Mouse (Mus musculus) stomach, embryonic 14.5 days (tissue): ENCODE data around the gene Lamtor2. TPM values are rescaled to one million over a fixed set of nuclear protein-coding genes. Genes with fewer than 3 reads are reported as not detected.

Experiments used
- ATAC-seq: fragments of 200-750 bp; cut with Nextera tagmentation; 2 replicates; pipeline ENCODE4 v1.8.0; 2017; ENCODE audit warnings: low read depth, moderate TSS enrichment; ENCODE audit not compliant: insufficient number of reproducible peaks, insufficient read depth, low FRiP score
- H3K27ac ChIP-seq: fragments of 300-500 bp; sonication (generic); 2 replicates; pipeline ENCODE4 v1.5.1; 2014; ENCODE audit warnings: mild to moderate bottlenecking, low read length, moderate library complexity, mixed read lengths
- H3K27me3 ChIP-seq: fragments of 300-500 bp; sonication (generic); 2 replicates; pipeline ENCODE4 v1.6.1; 2014; ENCODE audit warnings: low read length, control low read depth, mixed read lengths; ENCODE audit not compliant: control insufficient read depth, insufficient read depth
- H3K36me3 ChIP-seq: fragments of 300-500 bp; sonication (generic); 2 replicates; pipeline ENCODE4 v1.6.1; 2014; ENCODE audit warnings: mild to moderate bottlenecking, control low read depth, low read length, moderate library complexity, mixed read lengths; ENCODE audit not compliant: control insufficient read depth, insufficient read depth
- H3K4me1 ChIP-seq: fragments of 300-500 bp; sonication (generic); 2 replicates; pipeline ENCODE4 v1.6.1; 2014; ENCODE audit warnings: low read length, control low read depth, mixed read lengths; ENCODE audit not compliant: control insufficient read depth, insufficient read depth
- H3K4me2 ChIP-seq: fragments of 300-500 bp; sonication (generic); replicated peaks from 2 replicates; pipeline ENCODE4 v1.6.1; 2014; ENCODE audit warnings: low read depth, low read length, control low read depth
- H3K4me3 ChIP-seq: fragments of 300-500 bp; sonication (generic); 2 replicates; pipeline ENCODE4 v1.5.1; 2014; ENCODE audit warnings: low read depth, low read length, control low read depth
- H3K9ac ChIP-seq: fragments of 300-500 bp; sonication (generic); replicated peaks from 2 replicates; pipeline ENCODE4 v1.6.1; 2014; ENCODE audit warnings: low read depth, mild to moderate bottlenecking, control low read depth, low read length, moderate library complexity, mixed read lengths
- H3K9me3 ChIP-seq: fragments of 300-500 bp; sonication (generic); 2 replicates; pipeline ENCODE4 v1.6.1; 2016; ENCODE audit warnings: low read depth, low read length, control low read depth; ENCODE audit not compliant: control insufficient read depth
- WGBS: fragments of 180-500 bp; shearing (Covaris S2); extraction: QIAGEN DNeasy Blood & Tissue Kit; methylation state at CpG from one replicate; pipeline ENCODE4 v1.1.7; 2014; 5-methylcytosine and 5-hydroxymethylcytosine counted together
- polyA plus RNA-seq: library from polyadenylated mRNA; unstranded; fragments of >200 nt; fragmentation: Nextera tagmentation; extraction: Ambion mirVana; gene quantifications from 2 replicates; pipeline ENCODE4 v1.2.1, GENCODE M21; 2014

The Lamtor2 gene
- polyA plus RNA-seq, 1 experiment from 2014 or later = 84.8 TPM

DNA sequence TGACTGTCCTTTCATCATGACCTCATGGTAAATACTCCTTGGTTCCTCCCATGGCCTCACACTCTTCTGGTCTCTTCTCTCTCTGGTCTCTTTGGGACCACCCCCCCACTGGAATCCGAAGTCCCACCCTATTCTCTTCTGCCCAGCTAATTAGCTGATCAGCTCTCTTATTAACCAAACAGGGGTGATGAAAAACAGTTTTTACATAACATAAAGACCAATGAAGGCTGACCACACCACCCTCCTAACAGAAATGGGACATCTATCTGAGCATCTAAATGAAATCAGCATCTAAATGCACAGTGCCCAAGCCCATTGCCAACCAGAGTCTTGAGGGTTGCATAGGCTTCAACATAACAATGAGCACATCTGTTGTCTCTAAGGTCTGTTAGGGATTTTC, 19.0 kb upstream of the Lamtor2 start:
- 70% methylated on average over 1 of the region's 1 CpGs for WGBS
- no peaks in the 10 kb centered on the region for H3K9me3 ChIP-seq
- H3K27ac ChIP-seq = no peak overlapping the region
- no peak overlapping the region for H3K9ac ChIP-seq
- no peak overlapping the region for H3K4me2 ChIP-seq
- no peak for ATAC-seq
- no peak overlapping the region for H3K4me3 ChIP-seq
- H3K27me3 ChIP-seq = no peaks in the 10 kb centered on the region
- H3K36me3 ChIP-seq = peaks cover 25% of the 10 kb centered on the region
- no peaks in the 10 kb centered on the region for H3K4me1 ChIP-seq

DNA sequence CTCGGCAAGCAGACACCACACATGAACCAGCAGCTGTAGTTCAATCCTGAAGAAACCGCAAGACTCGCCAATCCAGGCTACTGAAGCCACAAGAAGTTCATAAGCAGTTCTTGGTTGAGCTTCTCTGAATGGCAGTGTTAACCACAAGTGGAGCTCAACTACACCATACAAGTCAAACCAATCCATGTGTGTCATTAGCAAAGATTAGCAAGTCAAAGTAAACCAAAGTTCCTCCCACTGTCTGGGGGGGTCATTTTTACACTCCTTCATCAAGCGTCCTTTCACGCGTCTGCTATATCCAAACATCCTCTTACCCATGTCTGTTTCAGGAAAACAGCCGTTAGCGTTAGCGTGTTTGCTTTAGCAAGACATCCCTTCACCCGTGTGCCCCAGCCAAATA, 17.5 kb upstream of the Lamtor2 start:
- Histone ChIP-seq H3K4me2 (no peak overlapping the region), H3K27ac (no peak overlapping the region), H3K4me3 (no peak overlapping the region), H3K36me3 (peaks cover 40% of the 10 kb centered on the region), H3K9me3 (no peaks in the 10 kb centered on the region), H3K27me3 (no peaks in the 10 kb centered on the region), H3K4me1 (no peaks in the 10 kb centered on the region), H3K9ac (no peak overlapping the region)
- no peak for ATAC-seq
- WGBS = 94% methylated on average over 10 of the region's 10 CpGs

DNA sequence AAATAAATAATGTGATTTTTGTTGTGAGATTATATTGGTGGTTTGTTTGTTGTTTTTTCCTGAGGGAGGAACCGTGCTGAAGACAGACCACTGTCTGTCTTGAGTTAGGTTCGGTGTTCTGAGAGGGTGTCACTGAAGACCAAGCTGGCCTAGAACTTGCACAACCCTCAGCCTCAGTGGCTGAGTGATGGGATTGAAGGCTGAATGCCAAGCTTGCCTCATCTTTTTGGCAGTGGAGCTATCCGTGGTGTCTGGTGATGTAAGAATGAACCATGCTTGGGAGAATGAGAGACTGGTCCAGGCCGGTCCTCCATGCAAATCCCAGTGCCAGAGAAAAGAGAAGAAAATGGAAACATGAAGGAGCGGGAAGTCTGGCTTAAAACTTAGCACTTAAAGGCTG, 16.8 kb upstream of the Lamtor2 start:
- Histone ChIP-seq H3K4me1 (no peaks in the 10 kb centered on the region), H3K9ac (no peak overlapping the region), H3K4me3 (no peak overlapping the region), H3K27me3 (no peaks in the 10 kb centered on the region), H3K36me3 (peaks cover 46% of the 10 kb centered on the region), H3K9me3 (no peaks in the 10 kb centered on the region), H3K4me2 (no peak overlapping the region), H3K27ac (no peak overlapping the region)
- ATAC-seq = no peak
- WGBS = 89% methylated on average over 5 of the region's 5 CpGs

DNA sequence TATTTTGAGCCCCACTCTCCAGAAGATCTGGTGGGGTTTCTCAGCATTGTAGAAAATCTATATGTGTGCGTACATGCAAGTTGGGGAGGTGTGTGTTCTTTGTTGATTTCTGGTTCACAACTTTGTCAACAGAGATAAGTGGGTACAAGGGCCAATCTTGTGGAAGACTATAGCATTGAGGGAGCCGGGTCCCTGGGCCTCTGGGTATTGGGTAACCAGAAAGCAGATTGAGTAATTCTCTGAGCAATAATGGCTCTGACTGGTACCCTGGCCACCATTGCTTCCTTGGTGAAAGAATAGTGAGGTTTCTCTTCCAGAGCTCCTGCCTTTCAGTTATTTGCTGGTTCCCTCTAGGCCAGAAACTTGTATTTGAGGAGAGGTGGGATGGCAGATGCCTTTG, 16.2 kb upstream of the Lamtor2 start:
- H3K36me3 ChIP-seq = peaks cover 52% of the 10 kb centered on the region
- H3K27me3 ChIP-seq = no peaks in the 10 kb centered on the region
- H3K9me3 ChIP-seq = no peaks in the 10 kb centered on the region
- no peak overlapping the region for H3K9ac ChIP-seq
- 95% methylated on average over 2 of the region's 2 CpGs for WGBS
- ATAC-seq = no peak
- H3K27ac ChIP-seq = no peak overlapping the region
- no peaks in the 10 kb centered on the region for H3K4me1 ChIP-seq
- no peak overlapping the region for H3K4me2 ChIP-seq
- H3K4me3 ChIP-seq = no peak overlapping the region

DNA sequence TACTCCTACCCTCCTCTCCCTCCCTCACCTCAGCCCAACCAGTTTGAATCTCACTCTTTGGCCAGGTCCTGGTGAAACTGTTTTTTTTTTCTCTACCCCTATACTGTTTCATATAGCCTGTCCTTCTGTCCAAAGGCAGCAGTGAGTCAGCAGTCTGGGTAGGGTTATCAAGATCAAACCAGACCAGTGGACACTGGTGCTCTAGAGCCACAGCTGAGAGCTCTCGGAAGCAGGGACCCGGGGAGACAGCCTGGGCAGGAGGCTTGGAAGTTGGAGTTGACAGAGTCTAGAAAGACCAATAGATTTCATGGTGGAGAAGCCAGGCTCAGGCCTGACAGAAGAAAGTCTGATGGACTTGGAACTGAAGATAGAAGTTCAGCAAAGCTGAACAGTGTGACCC, 15.7 kb upstream of the Lamtor2 start:
- H3K27ac ChIP-seq = no peak overlapping the region
- H3K4me1 ChIP-seq = no peaks in the 10 kb centered on the region
- ATAC-seq = no peak
- WGBS = 100% methylated on average over 2 of the region's 2 CpGs
- no peak overlapping the region for H3K9ac ChIP-seq
- no peak overlapping the region for H3K4me2 ChIP-seq
- no peaks in the 10 kb centered on the region for H3K27me3 ChIP-seq
- peaks cover 57% of the 10 kb centered on the region for H3K36me3 ChIP-seq
- no peaks in the 10 kb centered on the region for H3K9me3 ChIP-seq
- no peak overlapping the region for H3K4me3 ChIP-seq

DNA sequence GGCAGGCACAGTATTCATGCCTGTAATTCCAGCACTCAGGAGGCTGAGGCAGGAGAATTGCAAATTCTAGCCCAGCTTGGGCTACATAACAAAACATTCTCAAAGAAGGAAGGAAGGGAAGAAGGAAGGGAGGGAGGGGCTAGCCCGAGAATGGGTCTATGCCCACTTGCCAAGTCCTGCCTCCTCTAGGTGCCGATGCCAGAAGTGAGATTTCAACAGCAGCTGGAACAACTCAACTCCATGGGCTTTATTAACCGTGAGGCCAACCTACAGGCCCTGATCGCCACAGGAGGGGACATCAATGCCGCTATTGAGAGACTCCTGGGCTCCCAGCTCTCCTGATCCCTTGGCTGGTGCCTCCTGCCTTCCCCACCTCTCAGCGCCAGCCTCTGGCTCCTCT, 15.0 kb upstream of the Lamtor2 start:
- Histone ChIP-seq H3K4me2 (no peak overlapping the region), H3K4me1 (no peaks in the 10 kb centered on the region), H3K27ac (no peak overlapping the region), H3K27me3 (no peaks in the 10 kb centered on the region), H3K4me3 (no peak overlapping the region), H3K36me3 (peaks cover 62% of the 10 kb centered on the region), H3K9ac (no peak overlapping the region), H3K9me3 (no peaks in the 10 kb centered on the region)
- no peak for ATAC-seq
- 90% methylated on average over 6 of the region's 6 CpGs for WGBS

DNA sequence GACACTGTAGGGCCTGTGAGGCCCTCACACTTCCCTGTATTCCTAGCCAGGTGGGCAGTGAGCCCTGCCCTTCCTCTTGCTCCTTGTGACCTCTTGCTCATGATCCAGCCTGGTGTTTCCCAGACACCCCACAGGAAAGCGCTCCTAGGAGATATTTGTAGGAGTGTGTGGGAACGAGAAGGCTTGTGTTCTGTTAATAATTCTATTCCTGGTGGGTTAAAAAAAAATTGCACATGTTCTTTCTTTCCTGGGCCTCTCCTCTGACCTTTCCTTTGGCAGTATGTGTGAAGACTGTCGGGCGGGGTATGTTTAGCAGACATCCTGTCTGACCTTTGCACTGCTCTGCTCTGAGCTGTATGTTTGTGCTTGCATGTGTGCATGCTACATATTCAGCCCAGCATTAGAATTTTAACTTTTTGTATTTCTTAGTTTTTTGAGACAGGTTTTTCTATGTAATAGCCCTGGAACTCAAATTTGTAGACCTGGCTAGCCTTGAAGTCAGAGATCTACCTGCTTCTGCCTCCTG, 13.7 kb upstream of the Lamtor2 start:
- H3K27ac ChIP-seq = no peak overlapping the region
- ATAC-seq = no peak
- no peaks in the 10 kb centered on the region for H3K4me1 ChIP-seq
- WGBS = 77% methylated on average over 4 of the region's 4 CpGs
- H3K27me3 ChIP-seq = no peaks in the 10 kb centered on the region
- H3K4me2 ChIP-seq = no peak overlapping the region
- no peak overlapping the region for H3K9ac ChIP-seq
- no peaks in the 10 kb centered on the region for H3K9me3 ChIP-seq
- no peak overlapping the region for H3K4me3 ChIP-seq
- H3K36me3 ChIP-seq = peaks cover 74% of the 10 kb centered on the region

DNA sequence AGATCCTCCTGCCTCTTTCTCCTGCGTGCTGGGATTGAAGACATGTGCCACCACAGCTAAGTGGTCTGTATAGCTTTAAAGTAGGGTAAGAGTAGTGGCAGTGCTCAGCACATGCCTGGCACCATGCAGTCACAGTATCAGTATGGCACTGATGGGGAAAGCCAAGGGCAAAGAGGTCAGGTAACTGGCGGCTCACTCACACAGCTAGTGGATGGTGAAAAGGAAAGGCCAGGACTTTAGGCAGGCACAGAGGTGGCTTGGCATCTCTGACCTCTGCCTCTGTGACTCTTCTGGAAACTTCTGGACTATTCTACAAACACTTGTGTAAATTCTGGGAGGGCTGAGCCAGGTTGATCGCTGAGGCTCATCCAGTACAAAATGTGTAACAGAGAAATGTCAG, 13.2 kb upstream of the Lamtor2 start:
- no peak for ATAC-seq
- Histone ChIP-seq H3K4me3 (no peak overlapping the region), H3K27ac (no peak overlapping the region), H3K4me1 (no peaks in the 10 kb centered on the region), H3K9me3 (no peaks in the 10 kb centered on the region), H3K36me3 (peaks cover 77% of the 10 kb centered on the region), H3K27me3 (no peaks in the 10 kb centered on the region), H3K4me2 (no peak overlapping the region), H3K9ac (no peak overlapping the region)
- 95% methylated on average over 3 of the region's 3 CpGs for WGBS

DNA sequence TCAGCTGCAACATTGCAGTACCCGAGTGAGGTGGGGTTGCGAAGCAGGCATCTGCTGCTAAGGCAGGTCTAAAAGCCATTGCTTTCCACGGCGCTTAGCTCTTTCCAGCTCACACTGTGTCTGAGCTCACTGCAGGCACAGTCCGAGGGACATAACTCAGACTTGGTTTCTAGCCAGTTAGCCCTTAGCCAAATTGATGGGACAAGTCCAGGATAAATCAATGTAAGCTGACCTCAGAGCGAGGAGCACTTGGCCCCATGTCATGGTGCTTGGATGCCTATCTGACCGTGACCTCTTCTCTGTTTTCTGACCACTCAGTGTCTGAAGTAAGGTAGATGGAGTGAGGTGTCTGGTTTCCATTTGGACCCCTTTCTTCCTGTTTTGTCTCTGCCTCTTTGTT, 11.1 kb upstream of the Lamtor2 start:
- Histone ChIP-seq H3K4me3 (no peak overlapping the region), H3K27ac (no peak overlapping the region), H3K27me3 (no peaks in the 10 kb centered on the region), H3K9me3 (no peaks in the 10 kb centered on the region), H3K4me1 (no peaks in the 10 kb centered on the region), H3K9ac (no peak overlapping the region), H3K4me2 (no peak overlapping the region), H3K36me3 (peaks cover 89% of the 10 kb centered on the region)
- no peak for ATAC-seq
- 82% methylated on average over 7 of the region's 7 CpGs for WGBS
